Mouse (Mus musculus): Measurements from ENCODE around the gene Vmn1r67.

Gene Vmn1r67

DNA sequence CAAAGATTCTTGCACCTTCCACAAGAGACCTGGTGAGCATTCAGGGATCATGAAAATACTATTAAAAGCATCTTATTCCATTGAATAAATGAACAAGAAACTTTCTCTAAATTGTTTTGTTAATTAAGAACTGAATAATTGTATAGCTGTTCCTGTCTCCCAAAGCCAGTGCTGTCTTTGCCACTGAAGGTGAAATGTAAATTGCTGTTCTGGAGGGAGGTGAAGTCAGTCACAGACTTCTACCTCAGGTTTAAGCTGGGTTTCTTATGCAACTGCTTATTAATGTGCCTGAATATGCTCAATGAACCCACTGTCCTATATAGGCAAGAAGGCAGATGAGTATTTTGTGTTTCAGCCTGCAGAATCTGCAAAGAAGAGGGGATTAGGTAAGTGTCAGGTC is at the start of gene Vmn1r67:
Vmn1r67 (plus strand) TSS at position 301 of the 400 bp plus-strand sequence.
- in situ Hi-C loops (cut with MboI, MseI), result no loop called here

DNA sequence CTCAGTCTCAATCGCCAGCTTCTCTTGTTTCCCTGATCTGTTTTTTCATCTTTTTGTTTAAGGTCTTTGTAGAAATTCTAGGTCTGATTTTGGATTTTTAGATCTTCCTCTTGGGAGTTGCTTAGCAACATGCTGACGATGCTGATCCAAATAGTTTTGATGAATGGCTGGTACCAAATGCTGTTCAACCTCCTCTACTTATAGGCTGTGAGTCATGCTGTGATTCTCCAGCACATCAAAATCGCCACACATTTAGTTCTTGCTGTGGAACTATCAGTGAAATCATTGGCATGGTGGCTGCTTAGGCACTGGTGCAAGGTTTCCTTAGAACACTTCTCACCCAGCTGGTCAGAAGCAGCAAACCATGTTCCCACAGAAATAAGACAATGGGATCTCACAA is 15.0 kb downstream of the Vmn1r67 start:
- in situ Hi-C loops (cut with MboI, MseI), result no loop called here

DNA sequence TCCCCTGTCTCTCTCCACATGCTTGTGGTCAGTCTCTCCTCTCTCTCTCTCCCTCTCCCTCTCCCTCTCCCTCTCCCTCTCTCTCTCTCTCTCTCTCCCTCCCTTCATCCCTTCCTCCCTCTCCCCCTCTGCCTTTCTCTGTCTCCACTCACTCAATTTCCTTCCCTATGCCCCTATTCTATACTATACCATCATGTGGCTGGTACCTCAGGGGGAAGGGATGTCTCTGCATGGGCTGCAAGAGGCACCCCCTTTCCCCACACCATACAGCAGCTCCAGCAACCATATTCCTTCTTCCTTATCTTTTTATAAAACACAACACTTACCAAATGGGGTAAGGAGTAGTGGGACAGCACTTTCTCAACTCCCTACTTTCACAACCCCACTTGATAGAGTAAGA is 36.7 kb downstream of the Vmn1r67 start:
- in situ Hi-C loops (cut with MboI, MseI), result no loop called here

DNA sequence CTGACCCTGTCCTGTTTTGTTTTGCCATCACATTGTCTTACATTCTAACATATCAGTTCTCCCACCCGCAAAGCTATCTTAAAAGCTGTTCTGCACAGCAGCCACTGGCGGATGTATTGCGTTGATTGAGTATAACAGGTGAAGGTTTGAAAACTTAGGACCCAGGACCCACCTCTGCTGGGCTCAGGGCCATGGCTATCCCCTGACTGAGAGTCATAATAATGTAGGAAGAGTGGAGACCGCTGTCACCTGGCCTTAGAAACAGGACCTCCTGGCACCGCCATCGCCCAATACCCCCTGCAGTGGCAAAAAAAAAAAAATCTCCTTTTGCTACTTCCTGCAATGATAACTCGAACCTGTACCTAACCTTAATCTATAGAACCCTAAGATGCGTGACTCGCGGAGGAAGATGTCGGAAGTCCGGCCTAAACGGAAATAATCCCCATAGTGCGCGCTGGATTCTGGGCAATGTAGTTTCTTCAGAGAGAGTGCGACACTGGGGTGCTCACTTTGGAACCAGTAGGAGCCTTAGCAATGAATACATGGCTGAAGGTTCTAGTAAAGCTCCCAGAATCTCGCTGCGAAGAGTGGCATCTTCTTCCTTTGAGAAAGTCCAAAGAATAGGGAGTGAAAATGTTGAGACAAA is 37.6 kb downstream of the Vmn1r67 start:
- in situ Hi-C loops (cut with MboI, MseI), result no loop called here

DNA sequence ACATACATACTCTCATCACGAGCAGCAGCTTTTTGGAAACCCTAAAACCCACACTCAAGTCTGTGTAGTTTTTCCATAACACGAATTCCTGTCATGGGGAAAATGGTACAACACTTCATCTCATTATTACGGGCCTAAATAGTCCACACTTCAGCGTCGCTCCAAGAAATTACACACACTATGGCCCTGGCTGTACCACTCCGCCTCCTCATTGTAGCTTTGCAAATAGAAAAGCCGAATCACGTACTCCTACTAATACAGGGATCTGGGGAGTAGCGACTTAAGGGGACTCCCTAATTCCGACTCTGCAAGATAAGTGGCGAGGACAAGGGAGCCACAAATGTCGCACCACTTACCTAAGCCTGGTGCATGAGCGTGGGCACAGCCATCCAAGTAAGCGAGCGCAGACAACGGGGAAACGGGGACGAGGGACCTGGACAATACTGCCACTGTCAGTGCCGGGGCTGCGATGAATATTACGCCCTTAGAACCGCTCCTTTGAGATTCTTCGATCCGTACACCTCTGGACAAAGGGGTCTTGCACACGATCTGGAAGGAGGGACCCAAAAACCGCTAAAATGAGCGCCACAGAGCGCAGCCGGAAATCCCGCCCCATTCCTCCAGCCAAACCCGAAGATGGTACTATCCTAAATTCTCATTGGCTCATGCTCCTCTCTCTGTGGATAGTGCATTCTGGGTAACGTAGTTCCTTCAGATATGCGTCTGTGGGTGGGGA is 51.8 kb downstream of the Vmn1r67 start, which contains the start of gene Zik1:
Zik1 (minus strand) TSS at position 609 of the 736 bp plus-strand sequence.
- in situ Hi-C loops (cut with MboI, MseI), result no loop called here

DNA sequence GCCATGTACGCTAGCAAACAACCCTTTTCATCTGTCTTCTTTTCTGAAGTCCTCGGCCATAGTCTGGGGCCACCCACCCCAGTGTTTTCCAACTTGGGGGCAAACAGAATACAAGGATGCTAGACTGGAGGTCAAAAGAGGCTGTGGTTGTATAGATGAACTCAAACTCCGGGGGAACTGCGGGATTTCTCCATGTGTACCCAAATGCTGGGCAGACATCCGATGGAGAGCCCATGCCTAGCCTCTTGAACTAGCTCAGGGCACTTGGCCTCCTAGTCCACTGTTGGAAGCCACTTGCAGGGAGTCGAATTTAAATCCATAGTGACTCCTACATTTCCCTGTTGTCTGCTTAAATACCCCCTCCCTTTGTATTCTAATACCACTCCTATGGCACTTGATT is 52.4 kb downstream of the Vmn1r67 start:
- in situ Hi-C loops (cut with MboI, MseI), result no loop called here

All from T-helper 1 cell (primary cell).